Mouse (Mus musculus) v-Abl transformed pro-B cells (cell line): ENCODE data around the gene Bcl2a1d.
"Not testable (repeated sequence)": the region's sequence is repeated elsewhere in the genome, so short reads cannot be mapped to it uniquely, and the experiment has no call there.

Source experiments
- in situ Hi-C, 2 experiments: fragments of 400-800 bp; cut with MboI; formaldehyde crosslinking; loops; one replicate each; pipeline ENCODE4 v1.15.1; 2025; ENCODE audit not compliant: unreplicated experiment in 2 of 2

The Bcl2a1d gene

GRCm38 (mm10) chr9:88731728-88732127 lies at the start of gene Bcl2a1d:
Bcl2a1d (minus strand) TSS chr9:88731914.
- in situ Hi-C loops: not testable (repeated sequence)

GRCm38 (mm10) chr9:88770239-88770638 lies 38.5 kb upstream of the Bcl2a1d start:
- in situ Hi-C loops: not testable (repeated sequence)

DNA sequence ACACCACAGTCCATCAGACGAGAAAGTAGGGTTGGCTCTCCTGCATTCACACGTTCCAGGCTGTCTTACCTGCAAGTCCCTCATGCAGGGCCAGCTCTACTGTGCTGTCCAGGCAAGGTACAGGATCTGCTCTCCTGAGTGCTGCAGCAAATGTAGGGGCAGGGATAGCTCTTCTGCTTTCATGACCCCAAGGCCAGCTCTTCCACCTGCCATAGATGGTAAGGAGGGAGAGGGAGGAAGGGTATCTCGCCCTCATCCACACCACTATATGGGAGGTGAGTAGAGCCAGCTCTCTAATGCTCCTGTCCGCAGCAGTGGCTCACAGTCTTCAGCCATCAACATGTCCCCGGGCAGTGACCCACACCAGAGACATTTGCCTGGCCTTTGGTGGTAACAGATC lies 37.8 kb upstream of the Bcl2a1d start:
- in situ Hi-C loops: not testable (repeated sequence)

DNA sequence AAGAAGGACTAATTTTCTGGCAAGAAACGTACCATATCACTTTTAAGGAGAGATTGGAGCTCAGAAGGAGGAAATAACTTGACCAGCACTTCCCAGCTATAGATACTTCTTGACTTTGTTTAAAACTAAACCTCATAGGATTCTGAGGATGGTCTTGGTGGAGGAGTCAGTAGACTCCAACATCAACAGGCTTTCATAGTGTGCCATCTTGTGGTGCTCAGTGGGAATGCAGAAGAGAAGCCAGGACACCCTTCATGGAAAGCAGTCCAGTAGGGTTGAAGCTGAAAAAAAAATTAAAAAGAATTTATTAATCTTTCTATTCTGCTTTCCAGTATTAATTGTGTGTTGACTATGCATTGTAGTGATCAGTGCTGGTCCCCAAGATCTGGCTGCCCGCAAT lies 15.0 kb upstream of the Bcl2a1d start:
- in situ Hi-C loops: not testable (repeated sequence)

GRCm38 (mm10) chr9:88746046-88746445 lies 14.3 kb upstream of the Bcl2a1d start:
- in situ Hi-C loops: not testable (repeated sequence)

GRCm38 (mm10) chr9:88735289-88735688 lies 3.6 kb upstream of the Bcl2a1d start:
- in situ Hi-C loops: not testable (repeated sequence)

DNA sequence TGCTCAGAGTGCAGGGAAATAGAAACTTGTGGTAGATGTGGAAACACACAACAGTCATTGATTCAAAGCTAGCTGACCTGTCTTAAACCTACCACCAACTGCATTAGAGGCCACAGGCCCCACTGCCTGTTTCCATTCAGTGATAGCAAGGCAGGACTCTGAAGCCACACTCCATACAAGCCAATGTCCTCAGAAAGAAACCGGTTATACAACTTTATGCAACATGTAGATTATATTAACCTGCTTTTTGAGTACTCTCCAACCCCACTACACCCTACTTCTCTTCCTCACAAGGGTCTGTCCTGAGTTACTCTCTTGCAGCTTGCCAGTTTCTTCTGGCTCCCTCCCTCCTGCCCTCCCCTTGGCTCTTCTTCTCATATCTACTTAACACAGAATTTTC lies 1.5 kb upstream of the Bcl2a1d start:
- in situ Hi-C loops: not testable (repeated sequence)

DNA sequence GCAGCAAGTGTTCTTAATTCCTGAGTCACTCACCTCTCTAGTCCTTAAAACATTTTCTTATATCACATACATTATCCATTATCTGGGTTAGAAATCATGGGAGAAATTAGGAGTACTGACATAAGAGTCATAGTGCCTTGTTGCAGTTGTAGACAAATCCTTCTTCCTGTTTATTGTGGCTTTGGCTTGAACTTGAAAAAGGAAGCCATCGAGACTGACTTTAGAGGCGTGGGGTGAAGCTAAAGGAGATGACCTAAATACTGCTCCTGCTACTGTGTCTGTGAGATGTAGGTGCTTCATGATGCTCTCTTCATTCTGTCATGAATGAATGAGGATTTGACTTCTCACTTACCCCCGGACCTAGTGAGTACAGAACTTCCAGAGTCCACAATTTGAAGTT lies 620 bp upstream of the Bcl2a1d start:
- in situ Hi-C loops: not testable (repeated sequence)

DNA sequence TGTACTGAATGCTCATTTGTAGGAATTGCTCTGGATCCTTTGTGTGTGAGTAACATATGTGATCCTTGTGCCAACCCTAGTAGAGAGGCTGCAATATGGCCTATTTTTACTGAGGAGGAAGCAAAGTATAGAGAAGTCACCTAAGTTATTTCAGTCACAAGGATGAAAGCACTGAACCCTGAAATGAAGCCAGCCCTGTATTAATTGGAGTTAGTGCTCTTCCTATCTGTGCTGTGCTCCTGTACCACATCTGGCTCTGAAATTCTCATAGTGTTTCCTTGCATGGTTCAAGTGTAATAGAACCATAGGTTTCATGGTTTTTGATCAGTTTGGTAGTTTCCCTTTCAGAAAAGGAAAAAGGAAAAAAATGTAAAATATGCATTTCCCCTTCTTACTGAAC lies 3.4 kb downstream of the Bcl2a1d start:
- in situ Hi-C loops: loop anchor here in 1 of 2 experiments (10.0 kb wide), 2 partner anchors 194 to 484 kb away; no protein-coding TSS in a partner anchor

DNA sequence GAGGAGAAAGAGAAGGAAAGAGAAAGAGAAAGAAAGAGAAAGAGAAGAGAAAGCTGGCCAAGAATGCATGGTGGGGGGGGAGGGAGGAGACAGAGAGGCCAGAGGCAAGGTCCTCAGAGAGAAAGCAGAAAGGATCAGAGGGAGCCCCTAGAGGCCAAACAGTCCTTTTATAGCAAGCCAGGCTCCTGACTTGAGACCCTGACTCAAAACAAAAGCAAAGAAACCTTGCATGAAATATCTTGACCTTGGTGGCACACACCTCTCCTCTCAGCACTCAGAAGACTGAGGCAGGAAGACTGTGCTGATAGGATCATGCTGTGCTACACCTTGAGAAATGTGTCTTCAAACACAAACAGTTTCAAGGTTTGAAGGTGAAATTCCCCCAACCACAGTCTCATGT lies 10.1 kb downstream of the Bcl2a1d start:
- in situ Hi-C loops: loop anchor here (10.0 to 25.0 kb wide), 5 partner anchors 159 to 966 kb away; no protein-coding TSS in a partner anchor

DNA sequence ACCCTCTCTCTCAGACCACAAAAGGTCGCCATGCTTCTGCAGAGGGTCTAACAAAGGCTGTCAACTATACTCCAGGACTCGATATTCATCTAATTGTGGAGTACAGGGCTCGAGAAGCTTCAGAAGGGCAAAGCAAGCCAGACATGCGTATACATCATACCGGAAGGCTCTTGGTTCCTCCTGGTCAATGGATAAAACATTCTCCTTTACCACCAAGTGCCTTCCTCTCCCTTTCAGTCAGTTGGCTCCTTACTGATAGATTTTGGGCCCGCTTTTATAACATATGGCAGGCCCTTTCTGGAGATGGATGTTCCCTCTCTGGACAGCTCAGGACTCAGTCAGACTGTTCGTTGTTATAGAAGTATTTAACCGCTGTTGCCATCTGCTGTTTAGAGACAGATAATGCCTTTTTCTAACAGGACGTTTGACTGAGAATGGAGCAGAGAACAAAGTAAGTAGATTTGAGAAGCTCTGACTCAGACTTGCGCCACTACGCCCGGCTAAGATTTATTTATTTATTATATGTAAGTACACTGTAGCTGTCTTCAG lies 11.7 kb downstream of the Bcl2a1d start, which contains the start of gene Mthfsl:
TSS of gene Mthfsl (minus strand) at position 308 of the 549 bp plus-strand sequence.
- in situ Hi-C loops: loop anchor here (10.0 to 25.0 kb wide), 6 partner anchors 158 to 985 kb away; partner anchors contain the start of gene Tmed3 (in 1 of the 2)

GRCm38 (mm10) chr9:88719073-88719921 lies 12.4 kb downstream of the Bcl2a1d start:
- in situ Hi-C loops: loop anchor here (10.0 to 25.0 kb wide), 4 partner anchors 157 to 986 kb away; partner anchors contain the start of gene Tmed3 (in 1 of the 2)

- in situ Hi-C loops: loop anchor here (10.0 to 25.0 kb wide), 4 partner anchors 156 to 986 kb away; partner anchors contain the start of gene Tmed3 (in 1 of the 2)
Measured at GRCm38 (mm10) chr9:88718593-88718992, 13.1 kb downstream of the Bcl2a1d start.

DNA sequence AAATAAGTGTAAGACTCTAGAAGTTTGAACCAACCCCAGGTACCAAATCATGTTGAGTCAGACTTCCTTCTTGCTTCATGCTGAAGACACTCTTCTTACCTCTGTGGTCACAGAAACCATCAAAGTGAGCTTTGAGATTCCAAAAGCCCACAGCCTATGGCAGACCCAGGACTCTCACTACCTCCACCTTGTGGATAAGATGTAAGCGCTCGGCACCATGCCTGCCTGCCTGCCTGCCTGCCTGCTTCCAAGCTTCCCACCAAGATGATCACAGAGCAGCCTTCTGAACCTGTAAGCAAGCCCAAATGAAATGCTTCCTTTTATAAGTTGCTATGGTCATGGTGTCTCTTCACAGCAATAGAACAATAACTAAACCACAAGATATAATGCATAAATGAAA lies 13.6 kb downstream of the Bcl2a1d start:
- in situ Hi-C loops: loop anchor here (10.0 to 25.0 kb wide), 4 partner anchors 156 to 987 kb away; partner anchors contain the start of gene Tmed3 (in 1 of the 2)

DNA sequence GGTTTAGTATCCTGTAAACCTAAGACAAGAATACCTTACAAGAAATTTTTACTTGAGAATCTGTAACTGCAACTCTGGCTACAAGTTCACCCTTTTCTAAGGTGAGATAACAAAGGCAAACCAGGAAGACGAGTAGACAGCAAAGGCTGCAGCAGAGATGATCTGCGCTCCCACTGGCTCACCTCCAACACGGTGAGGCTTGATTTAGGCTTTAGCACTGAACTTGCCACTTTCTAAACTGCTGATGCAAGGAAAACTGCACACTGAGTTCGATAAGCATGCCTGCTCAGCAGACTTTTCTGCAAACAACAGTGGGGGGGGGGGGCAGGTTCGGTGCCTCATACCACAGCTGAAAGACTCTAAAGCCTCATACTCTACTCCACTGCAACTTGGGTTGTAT lies 17.2 kb downstream of the Bcl2a1d start:
- in situ Hi-C loops: loop anchor here (10.0 to 25.0 kb wide), 4 partner anchors 152 to 990 kb away; partner anchors contain the start of gene Tmed3 (in 1 of the 2)

DNA sequence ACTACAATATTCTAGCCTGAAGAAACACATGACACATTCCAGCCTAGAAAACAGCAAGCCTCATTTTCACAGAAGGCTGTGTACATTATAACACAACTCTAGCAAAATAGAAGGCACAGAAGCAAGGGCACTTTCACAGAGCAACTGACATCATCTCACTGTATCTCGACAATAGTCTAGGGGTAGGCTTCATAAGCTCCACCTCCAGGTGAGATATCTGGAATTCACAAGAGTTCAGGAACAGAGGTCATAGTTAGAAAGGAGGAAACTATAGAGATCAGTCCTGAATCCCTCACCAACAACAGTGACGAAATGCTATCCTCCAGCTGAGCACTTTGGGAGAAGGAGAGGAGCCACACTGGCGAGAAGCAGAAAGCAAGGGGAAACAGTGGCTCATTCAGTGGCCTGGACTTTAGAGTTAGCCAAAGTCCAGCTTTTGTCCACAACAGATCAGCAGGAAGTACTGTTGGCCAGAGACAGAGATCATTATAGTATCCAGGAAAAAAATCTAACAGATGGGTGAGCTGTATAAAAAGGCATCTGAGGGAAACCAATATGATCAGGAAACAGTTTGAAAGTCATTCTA lies 19.5 kb downstream of the Bcl2a1d start:
- in situ Hi-C loops: loop anchor here (10.0 to 25.0 kb wide), 4 partner anchors 150 to 993 kb away; partner anchors contain the start of gene Tmed3 (in 1 of the 2)

GRCm38 (mm10) chr9:88710910-88711438 lies 20.7 kb downstream of the Bcl2a1d start:
- in situ Hi-C loops: loop anchor here (10.0 to 25.0 kb wide), 4 partner anchors 149 to 994 kb away; partner anchors contain the start of gene Tmed3 (in 1 of the 2)

DNA sequence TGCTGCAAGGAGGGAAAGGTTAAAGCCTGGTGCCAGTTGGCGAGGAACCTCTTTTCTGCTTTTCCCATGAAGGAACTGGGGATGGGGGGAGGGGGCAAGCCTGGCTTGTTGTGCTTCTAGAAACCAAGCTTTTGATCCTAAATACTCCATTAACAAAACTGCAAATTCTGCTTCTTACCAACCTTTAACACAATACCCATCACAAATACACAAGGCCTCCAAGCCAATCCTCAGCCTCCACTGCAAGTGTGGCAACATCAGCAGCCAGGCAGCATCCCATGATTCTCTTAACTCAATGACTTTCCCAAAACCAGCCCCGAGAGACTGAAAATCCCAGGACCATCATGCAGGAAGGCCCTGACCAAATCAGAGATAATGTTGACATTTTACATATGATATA lies 21.3 kb downstream of the Bcl2a1d start:
- in situ Hi-C loops: loop anchor here (10.0 to 25.0 kb wide), 4 partner anchors 148 to 994 kb away; partner anchors contain the start of gene Tmed3 (in 1 of the 2)

- in situ Hi-C loops: loop anchor here (10.0 to 25.0 kb wide), 4 partner anchors 147 to 995 kb away; partner anchors contain the start of gene Tmed3 (in 1 of the 2)
Measured at GRCm38 (mm10) chr9:88709794-88710193, 21.9 kb downstream of the Bcl2a1d start.

DNA sequence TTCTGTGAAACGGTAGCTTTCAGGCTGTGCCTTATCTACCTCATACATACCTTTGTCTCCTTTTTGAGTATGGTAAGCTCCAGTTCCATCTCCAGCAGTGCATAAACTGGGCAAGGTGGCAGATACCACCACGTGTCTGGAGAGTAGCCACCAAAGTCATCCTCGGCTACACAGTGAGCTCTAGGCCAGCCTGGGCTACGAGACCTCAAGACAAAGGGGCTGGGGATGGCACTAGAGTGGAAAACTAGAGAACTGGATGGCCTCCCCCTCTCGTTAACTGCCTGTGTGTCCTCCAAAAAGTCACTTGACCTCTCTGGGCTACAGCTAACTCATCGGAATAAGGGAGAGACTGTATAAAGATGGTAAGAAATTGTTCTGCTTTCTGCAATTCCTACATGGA lies 22.4 kb downstream of the Bcl2a1d start:
- in situ Hi-C loops: loop anchor here (25.0 kb wide), 3 partner anchors 147 to 978 kb away; no protein-coding TSS in a partner anchor
